Mouse (Mus musculus): ENCODE results near the gene Fam178b. TPM values are rescaled to one million over a fixed set of nuclear protein-coding genes. Genes with fewer than 3 reads are reported as not detected.
"Not testable (repeated sequence)": the region's sequence is repeated elsewhere in the genome, so short reads cannot be mapped to it uniquely, and the experiment has no call there.

Gene Fam178b
- total and polyA plus RNA-seq, 2 experiments from 2014 or later, result not detected

DNA sequence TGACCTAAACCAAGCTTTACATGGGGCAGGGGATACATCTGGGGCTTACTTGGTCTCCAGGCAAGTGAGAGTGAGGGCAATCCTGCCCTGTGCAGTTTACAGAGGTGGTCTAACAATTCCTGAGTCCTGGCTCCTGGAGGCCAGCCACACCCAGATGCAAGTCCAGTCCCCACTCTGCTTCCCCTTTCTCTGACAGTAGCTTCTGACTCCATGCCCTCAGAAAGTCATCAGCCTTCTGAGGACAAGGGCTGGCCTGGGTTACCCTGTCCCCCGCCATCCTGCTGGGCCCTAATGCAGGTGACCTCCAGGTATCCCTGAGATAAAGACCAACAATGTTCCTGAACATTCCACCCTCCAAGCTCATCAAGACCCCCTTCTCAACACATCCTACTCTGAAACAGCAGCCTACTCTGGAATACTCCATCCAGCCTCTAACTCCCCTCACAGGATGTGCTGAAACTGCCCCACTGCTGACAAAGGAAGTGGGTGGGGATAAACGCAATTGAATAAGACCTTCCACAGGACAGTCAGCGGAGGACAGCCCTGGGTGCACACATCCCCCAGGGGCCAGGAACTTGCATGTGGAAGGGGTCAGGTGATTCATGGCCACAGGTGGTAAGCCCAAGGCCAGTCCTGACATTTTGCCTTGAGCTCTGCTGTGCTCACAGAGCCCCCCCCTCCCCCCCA is 52.8 kb downstream of the Fam178b start:
- Histone ChIP-seq H3K4me2 (ENCODE audit: low read depth) (no peak overlapping the region), H3K4me3 (ENCODE audit: low read depth, low read length) (no peak overlapping the region), H3K27me3 (ENCODE audit: insufficient read depth, low read length) (no peaks in the 10 kb centered on the region), H3K9me3 (ENCODE audit: low read length) (no peaks in the 10 kb centered on the region), H3K9ac (no peak overlapping the region), H3K36me3 (ENCODE audit: insufficient read depth) (no peaks in the 10 kb centered on the region), H3K4me1 (ENCODE audit: insufficient read depth) (no peaks in the 10 kb centered on the region; the same call in 1 of the 2 replicates), H3K27ac (ENCODE audit: low read depth, low read length) (no peak overlapping the region)
- DNase-seq (no peak), ATAC-seq (no peak)
- TF ChIP-seq CTCF (IDR thresholded peaks at IDR 0.05; ENCODE audit: low read depth), result no peak
- 71% methylated on average over 3 of the region's 3 CpGs for WGBS

GRCm38 (mm10) chr1:36628585-36628984 is 54.4 kb downstream of the Fam178b start:
- ATAC-seq, result peak; percentile 73

GRCm38 (mm10) chr1:36625442-36625841 is 57.5 kb downstream of the Fam178b start:
- Histone ChIP-seq H3K4me1 (ENCODE audit: insufficient read depth) (no peaks in the 10 kb centered on the region), H3K36me3 (ENCODE audit: insufficient read depth) (no peaks in the 10 kb centered on the region), H3K9ac (no peak overlapping the region), H3K27me3 (ENCODE audit: insufficient read depth, low read length) (no peaks in the 10 kb centered on the region), H3K4me3 (ENCODE audit: low read depth, low read length) (no peak overlapping the region), H3K4me2 (ENCODE audit: low read depth) (no peak overlapping the region), H3K9me3 (ENCODE audit: low read length) (no peaks in the 10 kb centered on the region), H3K27ac (ENCODE audit: low read depth, low read length) (no peak overlapping the region)
- TF ChIP-seq CTCF (IDR thresholded peaks at IDR 0.05; ENCODE audit: low read depth), result no peak
- DNase-seq (no peak), ATAC-seq (no peak)
- 82% methylated on average over 5 of the region's 5 CpGs for WGBS

More at GRCm38 (mm10) chr1:36628585-36628984, 54.4 kb downstream of the Fam178b start:
- no peak overlapping the region for H3K4me3 ChIP-seq (ENCODE audit: low read depth, low read length)
- 0 out of 2 replicates have a peak overlapping the region, but pooled peaks have one; percentile 57 for H3K27ac ChIP-seq (ENCODE audit: low read depth, low read length)
- no peaks in the 10 kb centered on the region for H3K36me3 ChIP-seq (ENCODE audit: insufficient read depth)
- DNase-seq, result peak; percentile 39
- no peaks in the 10 kb centered on the region for H3K4me1 ChIP-seq (ENCODE audit: insufficient read depth)
- no peak overlapping the region for H3K4me2 ChIP-seq (ENCODE audit: low read depth)
- no peak overlapping the region for H3K9ac ChIP-seq
- no peak for TF ChIP-seq CTCF (IDR thresholded peaks at IDR 0.05; ENCODE audit: low read depth)
- WGBS, result 27% methylated on average over 8 of the region's 8 CpGs
- no peaks in the 10 kb centered on the region for H3K9me3 ChIP-seq (ENCODE audit: low read length)
- H3K27me3 ChIP-seq (ENCODE audit: insufficient read depth, low read length), result no peaks in the 10 kb centered on the region

DNA sequence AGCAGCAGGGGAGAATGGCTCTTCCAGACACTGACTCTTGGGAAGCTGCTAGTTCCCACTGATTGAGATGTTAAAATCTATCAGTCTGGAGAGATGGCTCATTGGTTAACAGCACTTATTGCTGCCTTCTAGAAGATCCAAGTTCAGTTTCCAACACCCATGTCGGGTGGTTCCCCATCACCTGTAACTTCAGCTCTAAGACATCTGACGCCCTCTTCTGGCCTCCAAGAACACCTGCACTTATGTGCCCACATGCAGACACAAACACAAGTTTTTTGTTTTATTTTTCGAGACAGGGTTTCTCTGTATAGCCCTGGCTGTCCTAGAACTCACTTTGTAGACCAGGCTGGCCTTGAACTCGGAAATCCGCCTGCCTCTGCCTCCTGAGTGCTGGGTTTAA is 67.0 kb downstream of the Fam178b start:
- not testable (repeated sequence) for H3K27ac ChIP-seq (ENCODE audit: low read depth, low read length); H3K27me3 ChIP-seq (ENCODE audit: insufficient read depth, low read length); H3K36me3 ChIP-seq (ENCODE audit: insufficient read depth); H3K4me1 ChIP-seq (ENCODE audit: insufficient read depth); DNase-seq; H3K4me2 ChIP-seq (ENCODE audit: low read depth); H3K4me3 ChIP-seq (ENCODE audit: low read depth, low read length); ATAC-seq; H3K9ac ChIP-seq; H3K9me3 ChIP-seq (ENCODE audit: low read length)
- TF ChIP-seq CTCF (IDR thresholded peaks at IDR 0.05; ENCODE audit: low read depth), result 0 out of 2 replicates have a peak, but pooled peaks have one; percentile 8
- 86% methylated on average over 5 of the region's 5 CpGs for WGBS

DNA sequence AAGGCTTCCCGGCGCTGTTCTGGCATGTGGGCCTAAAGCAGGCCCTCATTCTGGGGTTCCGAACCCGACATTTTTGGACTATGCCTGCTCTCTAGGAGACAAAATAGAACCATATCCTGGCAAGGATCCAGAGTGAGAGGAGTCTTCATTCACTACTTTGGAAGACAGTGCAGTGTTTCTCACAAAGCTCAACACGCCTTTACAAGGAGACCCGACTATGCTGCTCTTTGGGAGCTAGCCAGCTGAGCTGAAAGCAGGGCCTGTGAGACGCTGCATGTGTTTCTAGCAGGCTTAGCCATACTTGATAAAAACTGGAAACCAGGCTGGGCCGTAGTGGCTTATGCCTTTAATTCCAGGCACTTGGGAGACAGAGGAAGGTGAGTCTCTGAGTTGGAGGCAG is 67.8 kb downstream of the Fam178b start:
- H3K4me3 ChIP-seq (ENCODE audit: low read depth, low read length), result no peak overlapping the region
- H3K27me3 ChIP-seq (ENCODE audit: insufficient read depth, low read length), result no peaks in the 10 kb centered on the region
- TF ChIP-seq CTCF (IDR thresholded peaks at IDR 0.05; ENCODE audit: low read depth), result no peak
- DNase-seq, result peak; percentile 61
- peak overlapping the region; percentile 15; the same call in 1 of the 2 replicates for H3K27ac ChIP-seq (ENCODE audit: low read depth, low read length)
- no peak overlapping the region for H3K9ac ChIP-seq
- H3K36me3 ChIP-seq (ENCODE audit: insufficient read depth), result no peaks in the 10 kb centered on the region
- peak; percentile 45; the same call in 1 of the 2 replicates for ATAC-seq
- H3K4me1 ChIP-seq (ENCODE audit: insufficient read depth), result 0 out of 2 replicates have a peak, but pooled peaks cover 3% of the 10 kb centered on the region
- 52% methylated on average over 8 of the region's 8 CpGs for WGBS
- H3K4me2 ChIP-seq (ENCODE audit: low read depth), result no peak overlapping the region
- H3K9me3 ChIP-seq (ENCODE audit: low read length), result no peaks in the 10 kb centered on the region

DNA sequence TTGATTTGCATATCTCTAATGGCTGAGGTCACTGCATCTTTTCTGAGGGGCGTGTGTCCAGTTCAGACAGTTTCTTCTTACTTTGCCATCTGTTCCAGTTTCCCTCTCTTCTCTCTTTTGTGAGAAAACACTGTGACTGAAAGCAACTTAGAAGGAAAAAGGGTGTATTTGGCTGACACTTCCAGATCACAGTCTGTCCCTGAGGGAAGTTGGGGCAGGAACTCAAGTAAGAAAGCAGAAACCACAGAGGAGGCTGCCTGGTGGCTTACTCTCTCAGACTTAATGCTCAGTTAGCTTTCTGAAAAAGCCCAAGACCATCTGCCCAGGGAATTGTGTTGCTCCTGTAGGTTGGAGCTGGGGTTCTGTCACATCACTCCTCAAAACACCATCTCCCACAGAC is 68.4 kb downstream of the Fam178b start:
- H3K4me1 ChIP-seq (ENCODE audit: insufficient read depth), result 0 out of 2 replicates have a peak, but pooled peaks cover 3% of the 10 kb centered on the region
- no peak overlapping the region for H3K9ac ChIP-seq
- WGBS, result 45% methylated on average over 1 of the region's 1 CpGs
- TF ChIP-seq CTCF (IDR thresholded peaks at IDR 0.05; ENCODE audit: low read depth), result no peak
- no peaks in the 10 kb centered on the region for H3K36me3 ChIP-seq (ENCODE audit: insufficient read depth)
- DNase-seq, result no peak
- H3K9me3 ChIP-seq (ENCODE audit: low read length), result no peaks in the 10 kb centered on the region
- no peak for ATAC-seq
- H3K4me2 ChIP-seq (ENCODE audit: low read depth), result no peak overlapping the region
- H3K4me3 ChIP-seq (ENCODE audit: low read depth, low read length), result no peak overlapping the region
- H3K27me3 ChIP-seq (ENCODE audit: insufficient read depth, low read length), result no peaks in the 10 kb centered on the region
- peak overlapping the region; percentile 15; the same call in 1 of the 2 replicates for H3K27ac ChIP-seq (ENCODE audit: low read depth, low read length)

DNA sequence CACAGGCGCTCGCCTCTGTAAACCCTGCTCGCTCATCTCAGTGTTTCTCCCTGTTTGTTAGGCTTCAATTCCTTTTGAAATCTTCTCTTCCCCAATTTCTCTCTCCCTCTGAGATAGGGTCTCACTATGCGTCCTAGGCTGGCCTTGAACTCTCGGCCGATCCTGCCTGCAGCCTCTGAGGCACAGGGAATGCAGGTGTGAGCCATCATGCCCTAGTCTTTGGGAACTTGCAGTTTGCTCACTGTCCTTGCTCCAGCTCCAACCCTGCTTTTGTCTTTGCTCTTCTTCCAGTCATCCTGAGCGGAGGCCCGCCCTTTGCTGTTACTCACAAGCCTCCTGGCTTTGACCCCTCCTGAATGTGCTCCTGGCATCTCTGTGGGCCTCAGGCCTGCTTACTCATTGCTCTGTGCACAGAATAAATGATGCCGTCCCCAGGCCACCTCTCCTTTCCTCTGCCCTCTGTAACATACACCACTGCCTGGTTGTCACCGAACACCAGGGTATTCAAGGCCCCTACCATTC is 69.5 kb downstream of the Fam178b start:
- DNase-seq, result no peak
- no peaks in the 10 kb centered on the region for H3K9me3 ChIP-seq (ENCODE audit: low read length)
- no peak for ATAC-seq
- WGBS, result 92% methylated on average over 10 of the region's 10 CpGs
- no peak overlapping the region for H3K4me2 ChIP-seq (ENCODE audit: low read depth)
- no peaks in the 10 kb centered on the region for H3K36me3 ChIP-seq (ENCODE audit: insufficient read depth)
- 0 out of 2 replicates have a peak, but pooled peaks cover 3% of the 10 kb centered on the region for H3K4me1 ChIP-seq (ENCODE audit: insufficient read depth)
- no peak overlapping the region for H3K4me3 ChIP-seq (ENCODE audit: low read depth, low read length)
- no peak for TF ChIP-seq CTCF (IDR thresholded peaks at IDR 0.05; ENCODE audit: low read depth)
- no peaks in the 10 kb centered on the region for H3K27me3 ChIP-seq (ENCODE audit: insufficient read depth, low read length)
- no peak overlapping the region for H3K27ac ChIP-seq (ENCODE audit: low read depth, low read length)
- H3K9ac ChIP-seq, result no peak overlapping the region

All from forebrain, postnatal 0 days (tissue).